Mouse (Mus musculus): ENCODE results near the gene Fam168b. TPM values are rescaled to one million over a fixed set of nuclear protein-coding genes. Genes with fewer than 3 reads are reported as not detected.

The Fam168b gene
- 15.1 TPM for polyA plus RNA-seq (2017; shearing (Covaris generic))

DNA sequence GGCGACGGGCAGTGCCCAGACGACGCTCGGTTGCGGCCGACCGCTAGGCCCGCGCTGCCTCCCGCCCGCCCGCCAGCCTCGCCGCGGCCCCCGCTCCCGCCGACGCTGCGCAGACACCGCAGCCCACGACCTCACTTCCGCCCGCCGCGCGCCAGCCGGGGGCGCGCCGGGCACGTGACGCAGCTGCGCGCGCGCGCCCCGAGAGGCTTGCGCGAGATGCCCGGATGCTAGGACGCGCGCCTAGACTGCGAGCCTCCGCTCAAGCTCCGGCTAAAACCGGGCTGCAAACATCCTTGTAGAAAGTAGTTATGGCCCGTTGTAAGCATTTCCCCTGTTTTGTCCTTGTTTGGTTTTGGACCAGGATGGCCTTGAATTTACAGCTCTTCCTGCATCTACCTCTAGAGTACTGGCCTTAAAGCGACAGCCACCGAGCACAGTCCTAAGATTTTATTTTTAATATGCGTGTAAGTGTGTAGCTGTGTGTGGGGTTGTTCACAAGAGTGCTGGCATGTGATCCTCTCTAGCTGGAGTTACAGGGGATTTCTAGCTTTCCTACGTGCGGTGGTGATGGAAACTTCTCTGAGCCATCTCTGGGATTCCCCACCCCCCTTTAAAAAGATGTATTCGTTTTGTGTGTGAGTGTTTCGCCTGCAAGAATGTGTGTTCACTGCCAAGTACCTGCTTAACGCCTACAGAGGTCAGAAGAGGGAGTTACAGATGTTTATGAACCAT is at the start of gene Fam168b:
Gene Fam168b (minus strand): TSS at position 179 of the 732 bp plus-strand sequence.

DNA sequence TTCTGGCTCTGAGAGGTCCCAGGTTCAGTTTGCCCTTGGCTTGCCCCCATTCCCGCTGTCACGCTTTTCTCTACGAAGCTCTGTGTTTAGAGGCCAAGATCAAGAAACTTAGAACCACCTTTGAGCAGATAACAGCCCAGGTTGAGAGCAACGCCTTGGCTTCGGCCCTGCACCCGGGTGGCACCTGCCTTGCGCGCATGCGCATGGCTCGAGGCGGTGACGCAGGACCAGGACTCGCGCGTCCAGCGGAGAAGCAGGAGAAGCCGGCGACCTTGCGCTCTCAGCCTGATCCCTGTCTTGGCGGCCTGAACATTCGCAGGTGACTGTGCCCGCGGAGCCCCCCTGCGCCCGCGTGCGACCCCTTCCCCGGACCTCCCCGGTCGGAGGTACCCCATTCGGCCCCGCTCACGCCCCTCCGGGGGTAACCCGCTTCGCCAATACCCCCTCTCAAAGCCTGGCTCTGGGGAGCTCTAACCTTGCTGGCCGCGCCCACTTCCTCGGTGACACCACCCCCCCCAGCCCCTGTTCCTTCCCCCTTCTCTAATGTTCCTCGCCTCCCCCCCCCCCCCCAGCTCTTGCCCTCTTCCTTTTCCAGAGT is 7.0 kb upstream of the Fam168b start, which contains the start of gene Plekhb2:
Gene Plekhb2 (plus strand): TSS at position 232 of the 598 bp plus-strand sequence.

Other genes with a start within 250 kb of the Fam168b start
- 172 TPM for gene Plekhb2, start 6.9 kb upstream of the Fam168b start, polyA plus RNA-seq (2017; shearing (Covaris generic))